Mouse (Mus musculus) retina, embryonic 14.5 days (tissue): Measurements from ENCODE around the gene Osbpl2.
"Not testable (repeated sequence)": the region's sequence is repeated elsewhere in the genome, so short reads cannot be mapped to it uniquely, and the experiment has no call there.

Source experiments
- DNase-seq: peaks from one replicate; pipeline ENCODE4 v3.0.0-alpha.2; 2015; ENCODE audit warnings: low spot score

Osbpl2 gene

DNA sequence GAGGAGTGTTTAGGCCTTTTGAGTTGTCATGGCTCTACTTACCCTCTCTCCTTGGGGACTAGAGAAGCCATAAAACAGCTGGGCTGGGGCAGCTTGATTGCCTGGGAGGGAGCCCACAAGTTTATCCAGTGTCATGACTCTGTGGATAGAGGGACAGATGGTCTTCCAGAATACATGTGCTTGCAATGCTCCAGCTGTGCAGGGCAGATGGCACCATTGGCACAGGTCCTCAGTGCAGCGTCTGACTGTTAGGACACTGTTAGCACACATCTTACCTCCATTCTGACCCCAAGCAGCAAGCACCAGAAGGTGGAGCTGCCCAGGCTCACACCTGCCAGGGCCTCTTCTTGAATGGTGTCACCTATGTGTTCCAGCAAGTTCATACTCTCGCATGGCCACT lies 46.7 kb downstream of the Osbpl2 start:
- DNase-seq, result no peak

DNA sequence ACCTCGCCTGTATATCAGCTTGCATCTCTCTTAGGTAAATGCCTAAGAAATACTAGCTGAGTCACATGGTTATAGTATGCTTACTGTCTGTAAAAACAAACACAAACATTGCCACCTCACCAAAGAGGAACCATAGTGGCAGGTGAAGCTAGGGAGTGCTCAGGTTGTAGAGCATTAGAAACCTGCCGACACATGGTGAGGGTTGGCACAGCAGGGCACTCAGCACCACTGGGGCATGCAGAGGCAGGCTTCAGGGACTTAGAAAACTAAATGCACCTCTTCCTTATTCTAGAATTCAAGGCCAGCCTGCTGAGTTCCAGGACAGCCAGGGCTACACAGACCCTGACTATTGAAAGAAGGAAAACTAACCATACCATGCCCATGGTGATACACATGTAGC lies 47.8 kb downstream of the Osbpl2 start:
- DNase-seq, result no peak

DNA sequence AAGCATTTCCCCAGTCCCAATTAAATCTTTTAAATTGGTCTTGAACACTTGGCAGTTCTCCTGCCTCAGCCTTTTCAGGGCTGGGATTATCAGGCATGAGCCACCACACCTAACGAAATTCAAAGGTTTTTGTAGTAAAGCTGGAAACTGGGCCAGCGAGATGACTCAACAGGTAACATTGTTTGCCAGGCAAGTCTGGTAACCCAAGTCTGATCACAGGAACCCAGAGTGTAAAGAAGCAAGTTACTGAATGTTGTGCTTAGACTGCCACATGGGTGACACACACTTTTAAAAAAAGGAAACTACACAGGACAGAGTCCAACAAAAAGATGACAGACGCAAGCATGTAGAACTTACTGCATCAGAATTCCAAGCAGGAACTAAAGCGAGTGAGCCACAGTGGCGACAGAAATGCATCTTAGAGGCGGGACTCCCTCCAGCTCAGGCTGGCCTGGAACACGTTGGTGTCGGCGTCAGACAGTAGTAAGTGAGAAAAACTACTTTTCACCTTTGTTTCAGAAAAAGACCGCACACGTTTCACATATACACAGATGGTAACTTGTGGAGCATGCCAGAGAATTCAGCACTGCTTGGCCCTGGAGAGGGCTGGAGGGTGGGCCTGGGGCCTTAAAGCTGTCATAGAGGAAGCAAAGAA lies 51.2 kb downstream of the Osbpl2 start:
- DNase-seq, result no peak

DNA sequence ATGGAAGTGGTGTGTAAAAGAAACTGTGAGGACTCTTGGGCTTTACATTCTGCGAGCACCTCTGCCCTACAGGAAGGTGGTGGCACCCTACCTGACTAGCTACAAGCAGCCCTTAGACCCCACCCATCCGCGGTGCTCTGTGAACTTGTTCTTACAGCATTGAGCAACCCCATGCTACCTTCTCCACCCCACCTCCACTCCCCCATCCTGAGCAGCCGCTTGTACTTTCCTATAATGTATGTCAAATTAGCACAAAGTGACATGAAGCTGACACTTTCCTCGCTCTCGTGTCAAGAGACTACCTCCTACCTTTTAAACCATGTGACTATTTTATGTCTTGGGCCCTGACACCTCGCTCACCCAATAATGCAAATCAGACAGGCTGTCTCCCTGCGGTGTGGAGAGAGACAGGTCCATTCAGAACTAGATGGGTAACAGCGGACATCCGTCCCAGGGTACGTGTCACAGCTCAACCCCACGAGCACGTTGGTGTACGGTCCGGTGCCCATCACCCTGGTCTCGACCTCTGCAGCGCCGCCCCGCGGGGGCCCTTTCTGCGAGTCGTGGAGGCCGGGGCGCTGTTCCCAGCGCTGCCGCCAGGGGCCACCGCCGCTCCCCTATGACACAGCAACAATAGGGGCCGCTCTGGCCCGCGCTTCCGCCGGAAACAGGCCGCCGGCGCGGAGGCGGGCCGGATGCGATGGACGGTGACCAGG lies 51.9 kb downstream of the Osbpl2 start, which contains the start of gene Adrm1:
Gene Adrm1 (plus strand): TSS at position 680 of the 716 bp plus-strand sequence.
- DNase-seq, result peak; percentile 98

DNA sequence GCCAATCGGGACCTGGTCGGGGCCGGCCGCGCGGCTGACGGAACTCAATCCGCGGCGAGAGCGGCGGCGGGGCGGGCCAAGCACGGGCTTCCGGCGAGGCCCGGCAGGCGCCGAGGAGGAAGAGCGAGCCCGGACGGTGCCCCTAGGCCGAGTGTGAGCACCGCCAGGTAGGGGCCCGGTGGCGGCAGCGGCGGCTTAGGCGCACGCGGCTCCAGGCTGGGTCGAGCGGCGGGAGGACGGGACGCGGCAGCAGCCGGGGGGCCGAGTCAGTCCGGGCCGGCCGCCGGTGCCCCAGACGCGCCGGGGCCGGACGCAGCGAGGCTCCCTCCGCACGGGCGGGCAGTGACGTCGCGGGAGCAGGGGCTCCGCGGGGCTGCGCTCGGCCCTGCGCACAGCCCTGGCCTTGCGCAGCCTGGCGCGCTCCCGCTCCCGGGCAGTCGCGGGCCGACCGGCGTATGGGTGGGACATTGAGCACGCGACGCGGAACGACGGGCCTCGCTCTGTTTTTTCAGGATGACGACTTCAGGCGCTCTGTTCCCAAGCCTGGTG lies 52.5 kb downstream of the Osbpl2 start:
- DNase-seq, result no peak

DNA sequence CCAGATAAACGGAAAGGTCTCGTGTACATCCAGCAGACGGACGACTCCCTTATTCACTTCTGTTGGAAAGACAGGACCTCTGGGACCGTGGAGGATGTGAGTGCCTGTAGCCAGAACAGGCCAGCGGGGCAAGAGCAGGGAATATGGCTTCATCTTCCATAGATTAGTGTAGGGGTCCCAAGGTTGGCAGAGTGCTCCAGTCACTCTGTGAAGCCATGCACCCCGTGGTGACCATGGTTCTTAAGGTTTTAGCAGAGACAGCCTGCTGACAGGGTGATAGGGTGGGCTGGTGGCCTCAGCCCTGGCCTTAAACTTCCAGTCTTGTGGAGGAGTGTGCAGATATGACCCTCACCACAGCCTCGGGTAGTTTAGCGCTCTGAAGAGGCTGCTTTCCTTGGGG lies 53.0 kb downstream of the Osbpl2 start:
- DNase-seq, result no peak

DNA sequence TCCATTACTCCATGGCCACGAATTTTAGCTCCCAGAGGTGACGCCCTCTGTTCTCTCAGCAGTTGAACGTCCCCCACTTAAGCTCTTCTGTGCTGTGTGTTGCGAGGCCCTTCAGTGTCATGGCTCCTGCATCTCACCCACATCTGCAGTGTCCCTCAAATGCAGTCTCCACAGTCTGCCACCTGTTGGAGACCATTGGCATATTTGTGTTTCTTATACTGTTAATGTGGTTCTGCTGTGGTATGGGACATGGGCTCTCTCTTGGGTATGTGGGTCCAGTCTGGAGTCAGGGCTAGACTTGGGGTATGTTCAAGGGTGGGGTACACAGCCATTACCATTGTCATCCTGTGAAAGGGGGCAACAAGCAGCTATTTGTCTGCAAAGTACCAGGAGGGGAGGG lies 54.1 kb downstream of the Osbpl2 start:
- no peak for DNase-seq

DNA sequence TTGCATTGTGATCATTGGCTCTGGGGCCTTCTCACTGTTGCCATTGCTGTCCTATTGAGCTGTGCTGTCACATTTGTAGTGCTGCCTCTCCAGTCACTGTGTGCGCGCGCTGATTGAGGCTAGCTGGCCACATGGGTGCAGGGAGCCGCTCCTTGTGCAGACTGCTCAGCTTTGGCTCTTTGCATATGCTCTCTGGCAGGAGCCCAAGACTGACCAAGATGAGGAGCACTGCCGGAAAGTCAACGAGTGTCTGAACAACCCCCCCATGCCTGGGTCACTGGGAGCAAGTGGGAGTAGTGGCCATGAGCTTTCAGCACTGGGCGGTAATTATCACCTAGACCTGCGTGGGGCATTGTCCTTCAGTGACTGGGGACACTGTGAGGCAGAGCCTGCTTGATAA lies 54.6 kb downstream of the Osbpl2 start:
- DNase-seq, result not testable (repeated sequence)

DNA sequence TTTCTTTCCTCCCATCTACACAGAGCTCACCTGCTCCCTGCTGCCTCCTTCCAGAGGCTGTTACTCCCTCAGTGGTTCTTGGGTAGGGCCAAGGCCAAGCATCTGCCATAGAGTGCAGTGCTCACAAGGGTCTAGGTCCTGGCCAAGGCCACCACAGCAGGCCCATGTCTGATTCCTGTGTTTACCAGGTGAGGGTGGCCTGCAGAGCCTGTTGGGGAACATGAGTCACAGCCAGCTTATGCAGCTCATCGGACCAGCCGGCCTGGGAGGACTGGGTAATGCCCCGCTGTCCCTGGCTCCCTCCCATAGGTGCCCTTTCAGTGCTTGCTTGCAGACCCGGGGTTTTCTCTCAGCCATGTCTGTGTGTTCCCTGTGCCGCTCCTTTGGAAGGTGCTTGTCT lies 55.0 kb downstream of the Osbpl2 start:
- no peak for DNase-seq

DNA sequence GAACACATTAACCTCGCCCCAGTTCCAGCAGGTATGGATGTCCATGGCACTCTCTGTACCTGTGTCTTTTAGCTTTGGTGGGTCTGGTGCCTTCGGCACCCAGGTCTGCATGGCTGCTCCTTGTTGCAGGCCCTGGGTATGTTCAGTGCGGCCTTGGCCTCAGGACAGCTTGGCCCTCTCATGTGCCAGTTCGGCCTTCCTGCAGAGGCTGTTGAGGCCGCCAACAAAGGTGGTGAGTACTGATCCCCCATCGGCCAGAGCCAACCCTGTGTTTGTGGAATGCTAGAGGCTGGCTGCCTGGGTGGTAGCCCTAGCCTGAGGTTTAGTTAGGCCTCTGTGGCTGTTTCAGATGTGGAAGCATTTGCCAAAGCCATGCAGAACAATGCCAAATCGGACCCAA lies 56.6 kb downstream of the Osbpl2 start:
- no peak for DNase-seq

DNA sequence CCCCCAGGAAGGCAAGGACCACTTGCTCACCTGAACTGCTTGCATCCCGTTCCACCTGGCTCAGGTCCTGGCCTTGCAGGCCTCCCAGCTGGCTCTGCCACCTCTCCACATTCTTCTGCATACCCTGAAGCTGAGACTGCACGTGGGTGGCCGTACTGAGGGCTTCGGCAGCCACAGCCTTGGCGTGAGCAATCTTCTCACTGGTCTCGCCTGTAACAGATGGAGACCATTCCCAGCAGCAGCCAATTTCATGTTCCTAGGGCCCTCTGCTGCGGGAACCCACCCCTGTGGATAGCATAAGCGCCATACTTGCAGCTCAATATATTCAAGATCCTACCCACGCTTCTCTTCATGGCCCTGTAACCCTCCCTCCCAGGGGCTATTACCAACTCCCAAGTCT lies 62.4 kb downstream of the Osbpl2 start:
- no peak for DNase-seq

DNA sequence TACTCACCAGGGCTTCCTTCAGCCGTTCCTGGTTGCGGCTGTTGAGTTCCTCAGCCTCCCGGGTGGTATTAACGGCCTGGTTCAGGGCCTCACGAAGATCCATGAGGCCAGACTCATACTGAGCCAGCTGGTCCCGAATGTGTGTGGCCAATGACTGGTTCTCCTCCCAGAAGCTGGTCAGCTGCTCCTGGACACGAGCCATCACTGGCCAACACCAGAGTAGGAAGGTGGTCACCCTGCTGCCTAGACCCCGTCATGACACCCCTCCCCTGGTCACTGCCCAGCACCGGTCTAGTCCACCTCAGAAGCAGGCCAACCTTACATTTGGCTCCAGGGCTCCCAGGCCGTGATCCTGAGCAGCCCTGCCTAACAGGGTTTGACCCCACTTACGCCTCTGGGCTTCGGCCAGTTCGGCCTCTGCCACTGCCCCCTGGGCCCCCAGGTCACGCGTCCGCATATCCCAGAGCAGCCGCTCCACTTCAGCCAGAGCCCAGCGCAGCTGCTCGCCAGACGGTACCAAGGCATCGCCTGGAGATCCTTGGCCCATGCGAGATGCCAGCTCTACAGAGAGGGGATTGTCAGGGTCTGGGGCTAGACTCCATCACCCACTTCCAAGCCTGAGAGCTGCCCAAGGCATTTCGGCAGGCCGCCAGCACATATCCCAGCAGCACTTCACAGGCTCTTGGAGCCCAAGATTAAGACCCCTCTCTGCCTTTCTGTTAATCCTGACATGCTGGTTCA lies 65.1 kb downstream of the Osbpl2 start:
- DNase-seq, result no peak

DNA sequence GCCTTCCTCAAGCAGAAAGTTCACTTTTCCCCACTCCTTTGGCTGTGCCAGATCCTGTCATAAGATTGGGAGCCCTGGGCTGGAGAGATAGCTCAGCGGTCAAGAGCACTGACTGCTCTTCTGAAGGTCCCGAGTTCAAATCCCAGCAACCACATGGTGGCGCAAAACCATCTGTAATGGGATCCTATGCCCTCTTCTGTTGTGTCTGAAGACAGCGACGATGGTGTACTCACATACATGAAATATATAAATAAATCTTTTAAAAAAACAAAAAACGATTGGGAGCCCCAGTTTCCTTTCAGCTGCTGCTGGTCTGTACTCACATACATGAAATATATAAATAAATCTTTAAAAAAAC lies 65.6 kb downstream of the Osbpl2 start:
- no peak for DNase-seq

DNA sequence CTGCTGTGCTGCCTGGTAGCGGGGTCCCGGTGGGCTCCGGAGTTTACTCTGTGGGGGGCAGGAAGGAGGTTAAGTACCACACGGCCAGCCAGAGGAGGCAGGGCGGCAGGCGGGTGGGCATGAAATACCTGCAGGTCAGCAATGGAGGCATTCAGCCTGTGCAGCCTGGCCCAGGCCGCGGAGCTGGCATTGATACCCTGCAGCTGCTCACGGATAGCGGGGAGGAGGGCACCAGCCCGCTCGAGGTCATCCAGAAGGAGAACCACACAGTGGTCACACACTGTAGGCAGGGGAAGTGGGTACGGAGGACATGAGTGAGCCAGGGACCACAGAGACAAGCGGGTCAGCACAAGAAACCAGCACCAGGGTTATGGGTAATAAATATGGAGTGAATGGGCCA lies 66.6 kb downstream of the Osbpl2 start:
- no peak for DNase-seq

DNA sequence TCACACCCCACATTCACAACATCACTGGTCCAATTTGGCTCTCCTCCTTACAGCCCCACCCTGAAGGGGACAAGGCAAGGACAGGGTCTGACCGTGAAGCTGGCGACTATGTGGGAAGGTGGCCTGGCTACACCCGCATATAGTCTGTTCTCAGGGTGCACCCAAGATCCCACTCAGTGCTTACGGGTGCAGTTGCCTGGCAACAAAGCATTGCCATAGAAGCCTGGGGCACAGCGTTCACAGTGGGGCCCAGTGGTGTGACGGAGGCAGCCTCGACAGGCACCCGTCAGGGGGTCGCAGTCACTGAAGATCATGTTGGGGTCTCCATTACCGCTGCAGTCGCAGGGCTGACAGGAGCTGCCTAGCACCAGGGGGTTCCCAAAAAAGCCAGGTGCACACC lies 68.3 kb downstream of the Osbpl2 start:
- DNase-seq, result no peak

DNA sequence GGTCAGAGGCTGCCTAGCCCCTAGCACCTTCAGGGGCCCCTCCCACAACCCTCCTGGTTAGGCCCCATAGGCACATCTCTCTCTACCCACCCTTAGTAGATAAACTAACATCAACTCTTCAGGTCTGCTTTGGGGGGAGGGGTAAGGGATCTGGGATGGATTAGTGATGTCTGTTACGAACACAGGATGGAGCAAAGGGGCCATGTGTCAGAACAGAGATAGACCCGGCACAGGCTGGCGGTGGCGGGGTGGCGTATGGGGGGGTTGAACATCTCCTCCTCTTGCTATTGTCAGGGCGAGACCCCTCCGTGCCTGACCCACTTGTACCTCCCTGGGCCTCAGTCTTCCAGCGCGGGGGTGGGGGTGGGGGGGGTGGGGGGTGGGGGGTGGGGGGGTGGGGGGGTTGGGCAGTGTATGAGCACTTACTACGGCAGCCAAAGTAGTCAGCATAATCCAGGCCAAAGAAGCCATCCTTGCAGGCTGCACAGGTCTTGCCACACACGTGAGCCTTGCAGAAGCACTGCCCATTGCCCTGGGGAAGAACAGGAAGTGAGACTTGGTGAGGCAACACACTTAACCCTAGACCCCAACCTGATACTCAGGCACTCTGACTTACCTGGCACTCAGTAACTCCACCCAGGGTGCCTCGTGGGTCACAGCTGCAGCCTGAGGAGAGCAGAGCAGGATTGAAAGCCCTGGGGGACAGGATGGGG lies 77.7 kb downstream of the Osbpl2 start:
- DNase-seq, result no peak

DNA sequence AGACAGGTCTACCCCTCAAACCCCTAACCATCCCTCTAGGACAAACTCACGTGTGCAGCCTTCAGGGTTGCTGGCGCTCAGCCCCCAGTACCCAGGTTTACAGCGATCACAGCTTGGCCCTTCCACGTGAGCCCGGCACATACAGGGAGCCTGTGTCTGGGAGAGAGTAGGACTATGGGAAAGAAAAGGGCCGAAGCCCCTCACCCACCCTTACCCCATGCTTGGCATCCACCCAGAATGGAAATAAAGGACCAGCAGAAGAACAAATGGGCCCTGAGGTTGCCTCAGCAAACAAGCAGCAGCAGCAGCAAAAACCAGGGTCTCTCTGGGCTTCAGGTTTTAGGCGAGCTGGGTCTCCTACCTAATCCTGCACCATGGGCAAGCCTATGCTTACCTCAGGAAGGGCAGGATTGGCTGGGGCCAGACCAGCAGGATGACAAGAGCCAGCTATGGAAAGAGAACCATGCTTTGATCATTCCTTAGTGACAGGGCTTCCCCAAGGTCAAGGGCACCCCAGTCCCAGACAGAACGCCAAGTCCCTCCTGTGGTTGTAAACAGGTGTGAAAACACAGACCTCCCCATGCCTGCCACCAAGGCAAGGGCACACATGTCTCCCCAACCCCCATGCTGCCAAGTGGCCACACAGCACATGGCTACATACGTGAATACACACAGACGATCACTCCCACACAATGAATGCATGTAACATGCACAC lies 78.4 kb downstream of the Osbpl2 start:
- DNase-seq, result no peak

DNA sequence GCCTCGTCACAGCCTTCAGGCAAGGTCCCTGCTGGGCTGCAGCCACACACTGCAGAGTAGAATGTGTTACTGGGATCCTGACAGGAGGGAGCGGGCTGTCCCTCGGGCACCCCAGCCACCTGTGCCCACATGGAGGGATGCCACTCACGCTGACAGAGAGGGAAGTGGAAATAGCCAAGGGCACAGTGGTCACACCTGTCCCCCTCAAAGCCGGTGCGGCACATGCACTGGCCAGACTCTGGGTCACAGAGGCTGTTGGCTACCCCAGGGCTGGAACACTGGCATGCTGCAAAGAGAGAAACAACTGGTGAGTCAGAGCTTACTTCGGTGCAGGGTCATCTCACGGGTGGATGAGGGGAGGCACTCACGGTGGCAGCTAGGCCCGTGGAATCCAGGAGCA lies 79.7 kb downstream of the Osbpl2 start:
- DNase-seq, result no peak

DNA sequence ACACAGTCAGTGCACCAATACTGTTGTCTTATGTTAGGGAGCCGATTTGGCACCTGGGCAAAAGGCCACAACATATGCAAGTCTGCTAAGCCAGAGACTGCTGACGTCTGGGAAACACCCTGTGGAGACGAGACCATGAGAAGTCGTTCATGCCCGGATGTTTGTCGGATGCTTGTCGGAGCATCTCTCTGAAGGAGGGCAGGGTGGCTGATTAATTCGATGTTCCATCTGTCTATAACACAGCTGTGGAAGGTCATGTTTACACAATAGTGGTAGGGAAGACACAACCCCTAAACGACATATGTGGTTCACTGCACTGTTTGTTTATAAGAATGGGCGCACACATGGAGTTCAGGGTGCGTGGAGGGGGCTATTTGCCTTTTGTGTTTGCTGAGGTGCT lies 81.6 kb downstream of the Osbpl2 start:
- no peak for DNase-seq

DNA sequence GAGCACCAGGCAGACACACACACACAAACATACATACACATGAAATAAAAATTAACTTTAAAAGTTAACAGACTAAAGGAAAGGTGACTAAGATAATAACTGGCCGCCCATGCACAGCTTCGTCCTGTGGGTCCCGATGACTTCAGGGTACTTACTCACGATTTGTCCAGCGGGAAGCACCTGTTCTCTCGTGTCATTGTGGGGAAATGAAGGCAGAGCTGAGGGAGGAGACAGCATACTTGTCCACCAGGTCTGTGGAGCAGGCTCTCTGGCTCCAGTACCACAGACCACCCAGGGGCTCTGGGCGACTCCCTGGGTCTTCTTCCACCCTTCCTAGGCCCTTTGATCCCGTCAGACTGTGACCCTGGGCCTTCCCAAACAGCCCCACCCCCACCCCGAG lies 82.2 kb downstream of the Osbpl2 start:
- no peak for DNase-seq

DNA sequence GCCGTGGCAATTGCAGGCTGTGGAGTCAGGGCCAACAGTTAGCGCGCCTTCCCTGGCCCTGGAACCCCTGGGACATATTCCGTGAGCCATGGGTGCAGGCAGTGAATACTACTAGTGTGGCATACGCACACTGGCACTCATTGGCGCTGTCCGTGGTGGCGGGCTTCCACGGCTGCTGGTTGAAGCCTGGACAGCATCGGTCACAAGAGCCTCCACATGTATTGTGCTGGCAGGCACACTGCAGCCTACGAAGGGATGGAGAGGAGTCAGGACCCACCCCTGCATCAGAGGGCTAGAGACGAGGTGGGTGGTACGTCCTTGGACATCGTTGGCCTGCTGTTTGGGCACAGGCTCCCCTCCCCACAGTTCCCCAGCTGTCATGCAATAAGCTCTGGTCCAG lies 83.2 kb downstream of the Osbpl2 start:
- DNase-seq, result no peak

DNA sequence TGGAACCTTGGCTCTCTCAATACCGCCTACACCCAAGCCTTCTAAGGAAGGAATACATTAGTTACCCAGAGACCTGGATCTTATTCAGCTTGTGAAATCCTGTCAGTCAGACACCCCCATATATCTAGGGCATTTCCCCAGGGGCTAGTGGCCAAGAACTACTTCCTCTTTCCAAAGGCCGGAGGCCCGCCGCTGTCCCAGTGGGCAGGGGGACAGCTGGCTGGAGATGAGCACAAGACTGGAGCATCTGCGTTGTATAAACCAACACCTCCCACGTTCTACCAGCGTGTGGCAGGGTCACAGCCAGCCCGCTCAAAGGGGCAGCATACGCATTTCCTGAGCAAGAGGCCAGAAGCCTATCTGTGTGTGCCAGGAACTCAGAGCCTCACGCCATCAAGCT lies 83.7 kb downstream of the Osbpl2 start:
- no peak for DNase-seq
